Mouse (Mus musculus): ENCODE data around the gene Fos.

GRCm38 (mm10) chr12:85459820-85460219, 13.9 kb upstream of the Fos start:
- TF ChIP-seq CTCF (conservative IDR thresholded peaks at IDR 0.05; ENCODE audit: low read length) (no peak), NANOG (IDR thresholded peaks at IDR 0.05; ENCODE audit: borderline replicate concordance, low read length) (no peak), POU5F1 (IDR thresholded peaks at IDR 0.05; ENCODE audit: borderline replicate concordance, low read length) (no peak)
